Mouse (Mus musculus) MEL (cell line): ENCODE measurements around the gene Myo3b. TPM values are rescaled to one million over a fixed set of nuclear protein-coding genes. Genes with fewer than 3 reads are reported as not detected.

Source experiments
- DNase-seq: peaks from one replicate; pipeline ENCODE4 v3.0.0; 2011; ENCODE audit warnings: low read depth, low spot score
- H3K27ac ChIP-seq: 2 replicates; pipeline ENCODE4 v1.5.1; 2012; ENCODE audit warnings: low read depth, mild to moderate bottlenecking, control low read depth, low read length, moderate library complexity; ENCODE audit not compliant: control insufficient read depth
- H3K27me3 ChIP-seq, 2 experiments: fragments of 150-350 bp in 1 of 2; sonication (generic) in 1 of 2; 2 replicates each; pipeline ENCODE4 v1.6.1; 2012; ENCODE audit warnings: low read length in 2 of 2, mild to moderate bottlenecking in 2 of 2, improper control_type of control experiment in 1 of 2, moderate library complexity in 1 of 2; ENCODE audit not compliant: insufficient read depth in 2 of 2, control insufficient read depth in 1 of 2
- H3K36me3 ChIP-seq, 2 experiments: 2 replicates each; pipeline ENCODE4 v1.6.1; 2012 to 2014; ENCODE audit warnings: low read length in 2 of 2, improper control_type of control experiment in 1 of 2, inconsistent platforms in 1 of 2, mild to moderate bottlenecking in 1 of 2; ENCODE audit not compliant: insufficient read depth in 2 of 2, control insufficient read depth in 1 of 2
- H3K4me1 ChIP-seq, 2 experiments: fragments of 150-350 bp in 1 of 2; sonication (generic) in 1 of 2; 2 replicates each; pipeline ENCODE4 v1.6.1; 2012; ENCODE audit warnings: low read length in 2 of 2, improper control_type of control experiment in 1 of 2, mild to moderate bottlenecking in 1 of 2; ENCODE audit not compliant: insufficient read depth in 2 of 2, control insufficient read depth in 1 of 2
- H3K4me3 ChIP-seq, 2 experiments: fragments of 150-350 bp in 1 of 2; sonication (generic) in 1 of 2; 2 replicates each; pipeline ENCODE4 v1.5.1; 2012; ENCODE audit warnings: low read depth in 2 of 2, low read length in 2 of 2, mild to moderate bottlenecking in 2 of 2, moderate library complexity in 2 of 2, control low read depth in 1 of 2, improper control_type of control experiment in 1 of 2; ENCODE audit not compliant: control insufficient read depth in 1 of 2, insufficient read depth in 1 of 2
- H3K79me2 ChIP-seq: 2 replicates; pipeline ENCODE4 v1.6.1; 2012; ENCODE audit warnings: mild to moderate bottlenecking, low read length, moderate library complexity; ENCODE audit not compliant: control insufficient read depth, poor library complexity, insufficient read depth
- H3K9ac ChIP-seq: 2 replicates; pipeline ENCODE4 v1.6.1; 2012; ENCODE audit warnings: low read depth, mild to moderate bottlenecking, control low read depth, low read length, moderate library complexity; ENCODE audit not compliant: control insufficient read depth, poor library complexity, severe bottlenecking
- H3K9me3 ChIP-seq: fragments of 150-350 bp; sonication (generic); replicated peaks from 2 replicates; pipeline ENCODE4 v1.6.1; 2012; ENCODE audit warnings: mild to moderate bottlenecking, low read length, improper control_type of control experiment, moderate library complexity; ENCODE audit not compliant: insufficient read depth
- E2F4 ChIP-seq: IDR thresholded peaks from 2 replicates; pipeline ENCODE4 v1.6.1; 2011; ENCODE audit warnings: low read depth, low read length, improper control_type of control experiment, borderline replicate concordance
- EP300 ChIP-seq, 2 experiments: IDR thresholded peaks; 2 replicates each; pipeline ENCODE4 v1.6.1; 2011; ENCODE audit warnings: improper control_type of control experiment in 2 of 2, low read length in 2 of 2, low read depth in 1 of 2, mild to moderate bottlenecking in 1 of 2
- ETS1 ChIP-seq: IDR thresholded peaks from 2 replicates; pipeline ENCODE4 v1.6.1; 2012; ENCODE audit warnings: low read depth, mild to moderate bottlenecking, inconsistent platforms, low read length, improper control_type of control experiment, moderate library complexity
- GABPA ChIP-seq: IDR thresholded peaks from 2 replicates; pipeline ENCODE4 v1.6.1; 2012; ENCODE audit warnings: low read depth, mild to moderate bottlenecking, inconsistent platforms, low read length, improper control_type of control experiment, moderate library complexity
- JUND ChIP-seq: IDR thresholded peaks from 2 replicates; pipeline ENCODE4 v1.6.1; 2011; ENCODE audit warnings: low read depth, mild to moderate bottlenecking, improper control_type of control experiment, low read length
- KAT2A ChIP-seq: conservative IDR thresholded peaks from 2 replicates; pipeline ENCODE4 v1.6.1; 2012; ENCODE audit warnings: low read depth, low read length, improper control_type of control experiment, inconsistent platforms
- MAX ChIP-seq: IDR thresholded peaks from 2 replicates; pipeline ENCODE4 v1.6.1; 2011; ENCODE audit warnings: low read length, improper control_type of control experiment
- POLR2A ChIP-seq, 2 experiments: IDR thresholded peaks; 2 replicates each; pipeline ENCODE4 v1.6.1; 2011 to 2012; ENCODE audit warnings: low read length in 2 of 2, mild to moderate bottlenecking in 2 of 2, control low read depth in 1 of 2, improper control_type of control experiment in 1 of 2, low read depth in 1 of 2, moderate library complexity in 1 of 2; ENCODE audit not compliant: control insufficient read depth in 1 of 2, insufficient read depth in 1 of 2, poor library complexity in 1 of 2
- RAD21 ChIP-seq: IDR thresholded peaks from 2 replicates; pipeline ENCODE4 v1.6.1; 2011; ENCODE audit warnings: mild to moderate bottlenecking, low read depth, low read length, improper control_type of control experiment
- SIN3A ChIP-seq: IDR thresholded peaks from 2 replicates; pipeline ENCODE4 v1.6.1; 2012; ENCODE audit warnings: low read length, improper control_type of control experiment, inconsistent platforms
- TAL1 ChIP-seq: IDR thresholded peaks from 2 replicates; pipeline ENCODE4 v1.6.1; 2012; ENCODE audit warnings: mild to moderate bottlenecking, inconsistent platforms, low read length, moderate library complexity, mixed read lengths
- TBP ChIP-seq: IDR thresholded peaks from 2 replicates; pipeline ENCODE4 v1.8.0; 2011; ENCODE audit warnings: low read depth, low read length, improper control_type of control experiment
- TCF12 ChIP-seq: IDR thresholded peaks from 2 replicates; pipeline ENCODE4 v1.6.1; 2014; ENCODE audit warnings: low read depth, mild to moderate bottlenecking, inconsistent platforms, low read length, improper control_type of control experiment, moderate library complexity
- UBTF ChIP-seq: IDR thresholded peaks from 2 replicates; pipeline ENCODE4 v1.6.1; 2012; ENCODE audit warnings: low read depth, mild to moderate bottlenecking, inconsistent platforms, low read length, improper control_type of control experiment, moderate library complexity, borderline replicate concordance; ENCODE audit not compliant: insufficient read depth
- ZKSCAN1 ChIP-seq: IDR thresholded peaks from 2 replicates; pipeline ENCODE4 v1.6.1; 2012; ENCODE audit warnings: low read depth, mild to moderate bottlenecking, inconsistent platforms, low read length, improper control_type of control experiment, moderate library complexity
- ZMIZ1 ChIP-seq: IDR thresholded peaks from 2 replicates; pipeline ENCODE4 v1.6.1; 2012; ENCODE audit warnings: low read depth, mild to moderate bottlenecking, inconsistent platforms, low read length, improper control_type of control experiment, moderate library complexity
- polyA plus RNA-seq, 2 experiments: library from polyadenylated mRNA; stranded (reverse) in 1 of 2; unstranded in 1 of 2; fragments of >175 nt in 1 of 2; fragments of >200 nt in 1 of 2; gene quantifications; 2 replicates each; pipeline versions ENCODE4 v1.2.1 to v1.2.4; 2012; ENCODE audit warnings: low replicate concordance in 2 of 2, low read depth in 1 of 2; ENCODE audit not compliant: insufficient read length in 2 of 2, insufficient read depth in 1 of 2, missing spikeins in 1 of 2
- total RNA-seq: library from RNA; depleted of rRNA; stranded (reverse); fragments of 300-350 nt; gene quantifications from 2 replicates; pipeline ENCODE4 v1.2.3, GENCODE M21; 2012

Gene Myo3b
- total and polyA plus RNA-seq, 3 experiments, result not detected

- DNase-seq, result no peak
- no peak overlapping the region for H3K27ac ChIP-seq
- H3K9me3 ChIP-seq, result no peaks in the 10 kb centered on the region
- H3K4me3 ChIP-seq, result no peak overlapping the region
- H3K4me1 ChIP-seq, result no peaks in the 10 kb centered on the region
- H3K9ac ChIP-seq, result no peak overlapping the region
- H3K36me3 ChIP-seq, result no peaks in the 10 kb centered on the region
- H3K79me2 ChIP-seq, result no peaks in the 10 kb centered on the region
- no peaks in the 10 kb centered on the region for H3K27me3 ChIP-seq
- TF ChIP-seq E2F4 (no peak), POLR2A (IDR thresholded peaks at IDR 0.05; ENCODE audit: control insufficient read depth in 1 of 2, insufficient read depth in 1 of 2, low read depth in 1 of 2, low read length in 2 of 2, poor library complexity in 1 of 2) (no peak), ZKSCAN1 (no peak), ETS1 (no peak), MAX (no peak), TCF12 (no peak), RAD21 (no peak), EP300 (IDR thresholded peaks at IDR 0.05; ENCODE audit: low read depth in 1 of 2, low read length in 2 of 2) (no peak)
Observed at GRCm38 (mm10) chr2:70355026-70355425, 316.1 kb downstream of the Myo3b start.

- no peak overlapping the region for H3K4me3 ChIP-seq
- DNase-seq, result no peak
Observed at GRCm38 (mm10) chr2:70369421-70369820, 330.5 kb downstream of the Myo3b start.

GRCm38 (mm10) chr2:70379341-70379740 lies 340.4 kb downstream of the Myo3b start:
- Histone ChIP-seq H3K9ac (no peak overlapping the region), H3K27ac (no peak overlapping the region), H3K79me2 (no peaks in the 10 kb centered on the region), H3K4me3 (no peak overlapping the region), H3K36me3 (no peaks in the 10 kb centered on the region), H3K9me3 (no peaks in the 10 kb centered on the region), H3K27me3 (no peaks in the 10 kb centered on the region), H3K4me1 (no peaks in the 10 kb centered on the region)
- DNase-seq, result no peak
- TF ChIP-seq E2F4 (no peak), TAL1 (no peak), JUND (no peak)

More at GRCm38 (mm10) chr2:70369421-70369820, 330.5 kb downstream of the Myo3b start:
- Histone ChIP-seq H3K4me1 (no peaks in the 10 kb centered on the region), H3K27ac (no peak overlapping the region), H3K36me3 (no peaks in the 10 kb centered on the region), H3K79me2 (no peaks in the 10 kb centered on the region), H3K9me3 (no peaks in the 10 kb centered on the region), H3K27me3 (no peaks in the 10 kb centered on the region), H3K9ac (no peak overlapping the region)
- no peak for TF ChIP-seq RAD21
- no peak for TF ChIP-seq UBTF
- TF ChIP-seq EP300 (IDR thresholded peaks at IDR 0.05; ENCODE audit: low read depth in 1 of 2, low read length in 2 of 2), result no peak
- no peak for TF ChIP-seq KAT2A
- no peak for TF ChIP-seq ZMIZ1
- no peak for TF ChIP-seq SIN3A
- no peak for TF ChIP-seq ZKSCAN1
- TF ChIP-seq GABPA, result no peak
- no peak for TF ChIP-seq TBP
